Mouse (Mus musculus): ENCODE results near the gene Tesk2.

- TF ChIP-seq GATA1 (IDR thresholded peaks at IDR 0.05; ENCODE audit: borderline replicate concordance, low read length) (no peak), FLI1 (IDR thresholded peaks at IDR 0.05; ENCODE audit: low read length) (no peak)
Observed at GRCm38 (mm10) chr4:116776391-116776790, 55.6 kb downstream of the Tesk2 start.
